Mouse (Mus musculus) left cerebral cortex, adult 2 months (tissue): ENCODE measurements around the gene Rtn4. TPM values are rescaled to one million over a fixed set of nuclear protein-coding genes. Genes with fewer than 3 reads are reported as not detected.

Experiments
- DNase-seq, 2 experiments: peaks; one replicate each; pipeline ENCODE4 v3.0.0; 2021 to 2022; ENCODE audit warnings: low spot score in 2 of 2, mixed read lengths in 1 of 2; ENCODE audit errors: extremely low spot score in 1 of 2
- H3K27ac ChIP-seq: fragments of 200-600 bp; 2 replicates; pipeline ENCODE4 v1.8.1; 2022
- H3K4me3 ChIP-seq: fragments of 200-600 bp; 2 replicates; pipeline ENCODE4 v1.8.1; 2022
- CTCF ChIP-seq: fragments of 200-600 bp; IDR thresholded peaks from 2 replicates; pipeline ENCODE4 v1.8.1; 2022; ENCODE audit warnings: antibody characterized with exemption, mild to moderate bottlenecking, moderate library complexity
- intact Hi-C: fragments of 180-260 bp; cut with DNase I; formaldehyde crosslinking; loops from one replicate; pipeline ENCODE4 v1.15.1; 2025
- total RNA-seq, 2 experiments: library from RNA; stranded (reverse); gene quantifications; 2 replicates each; pipeline ENCODE4 v1.2.3; 2021

Rtn4 gene
- total RNA-seq, 2 experiments from 2014 or later: 607 to 709 TPM

DNA sequence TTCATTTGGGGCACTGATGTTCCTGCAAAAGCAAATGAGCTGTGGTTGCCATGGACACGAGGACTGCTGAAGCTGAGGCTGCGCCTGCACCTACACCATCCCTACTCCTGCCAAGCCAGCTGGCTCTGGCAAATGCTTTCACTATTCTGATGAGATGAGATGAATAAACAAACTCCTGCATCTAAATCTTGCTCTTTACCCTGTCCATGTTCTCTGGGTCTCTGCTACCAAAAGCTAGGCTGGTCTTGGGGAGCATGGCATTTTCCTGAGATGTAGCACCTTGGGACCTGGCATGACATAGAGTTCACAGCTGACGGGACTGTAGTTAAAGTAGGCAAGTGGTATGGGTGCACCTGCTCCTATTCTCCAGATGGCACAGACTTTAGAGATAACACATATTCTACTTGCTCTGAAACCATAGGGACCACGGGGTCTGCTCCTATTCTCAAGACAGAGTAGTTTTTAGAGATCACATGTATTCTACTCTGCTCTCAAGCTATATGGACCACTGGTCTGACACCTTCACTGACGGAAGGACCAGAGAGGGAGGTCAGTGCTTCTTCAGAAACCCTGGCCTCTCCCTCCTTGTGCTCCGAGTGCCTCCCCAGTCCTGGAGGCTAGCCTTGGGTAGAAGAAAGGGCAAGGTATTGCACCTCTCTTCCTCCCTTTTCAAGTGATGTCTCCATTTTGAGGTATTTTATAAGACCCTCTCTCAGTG, 96.3 kb downstream of the Rtn4 start:
- no peak for TF ChIP-seq CTCF
- peak overlapping the region; percentile 87 for H3K27ac ChIP-seq
- no peak overlapping the region for H3K4me3 ChIP-seq
- DNase-seq: peak; percentile 79 to 81
- intact Hi-C loops: loop anchor here (1.0 to 5.0 kb wide), 2 partner anchors 23 to 67 kb away; no protein-coding TSS in a partner anchor

GRCm38 (mm10) chr11:29790796-29791195, 98.0 kb downstream of the Rtn4 start:
- intact Hi-C loops: no loop called here
- TF ChIP-seq CTCF: no peak
- H3K27ac ChIP-seq: no peak overlapping the region
- no peak overlapping the region for H3K4me3 ChIP-seq
- DNase-seq: no peak

Other genes starting within 250 kb of the Rtn4 start
- 1 to 10 TPM; 2.9 to 4.1 TPM for gene Prorsd1, start 177.9 kb upstream of the Rtn4 start, total RNA-seq
- 10 to 100 TPM; 31.6 to 34.2 TPM for gene Mtif2, start 166.5 kb upstream of the Rtn4 start, total RNA-seq
- gene Clhc1, start 145.0 kb upstream of the Rtn4 start, total RNA-seq: under 1 TPM in 1 of 2 experiments, not detected in 1; 0.21 TPM
- 100 to 1,000 TPM; 427 to 468 TPM for gene Rps27a, start 144.8 kb upstream of the Rtn4 start, total RNA-seq
- 1 to 10 TPM; 2.7 to 3.4 TPM for gene 4931440F15Rik, start 132.7 kb downstream of the Rtn4 start, total RNA-seq